Mouse (Mus musculus) cerebellum, adult 9-10 months (tissue): ENCODE results near the gene Mybpc1.

Experiments used
- DNase-seq: peaks from one replicate; pipeline ENCODE4 v3.0.0; 2022

The Mybpc1 gene

GRCm38 (mm10) chr10:88604943-88605342 is at the start of gene Mybpc1:
Gene Mybpc1, minus strand, starts transcription at chr10:88605152.
- DNase-seq: no peak

GRCm38 (mm10) chr10:88645448-88645847 is 40.5 kb upstream of the Mybpc1 start:
- no peak for DNase-seq

- DNase-seq: no peak
Observed at GRCm38 (mm10) chr10:88631330-88631953, 26.5 kb upstream of the Mybpc1 start.

GRCm38 (mm10) chr10:88630663-88631329 is 25.8 kb upstream of the Mybpc1 start:
- DNase-seq: no peak

- DNase-seq: no peak
Observed at GRCm38 (mm10) chr10:88627052-88627451, 22.1 kb upstream of the Mybpc1 start.

- DNase-seq: no peak
Observed at GRCm38 (mm10) chr10:88626176-88626575, 21.2 kb upstream of the Mybpc1 start.

- DNase-seq: no peak
Observed at GRCm38 (mm10) chr10:88624300-88624699, 19.3 kb upstream of the Mybpc1 start.

- no peak for DNase-seq
Observed at GRCm38 (mm10) chr10:88622624-88623023, 17.7 kb upstream of the Mybpc1 start.

GRCm38 (mm10) chr10:88620809-88621208 is 15.9 kb upstream of the Mybpc1 start:
- no peak for DNase-seq

- no peak for DNase-seq
Observed at GRCm38 (mm10) chr10:88613051-88613450, 8.1 kb upstream of the Mybpc1 start.

- no peak for DNase-seq
Observed at GRCm38 (mm10) chr10:88606686-88607085, 1.7 kb upstream of the Mybpc1 start.

- no peak for DNase-seq
Observed at GRCm38 (mm10) chr10:88606065-88606464, 1.1 kb upstream of the Mybpc1 start.

GRCm38 (mm10) chr10:88603773-88604172 is 1.2 kb downstream of the Mybpc1 start:
- DNase-seq: no peak

- no peak for DNase-seq
Observed at GRCm38 (mm10) chr10:88603256-88603655, 1.7 kb downstream of the Mybpc1 start.

- no peak for DNase-seq
Observed at GRCm38 (mm10) chr10:88600591-88600990, 4.4 kb downstream of the Mybpc1 start.

GRCm38 (mm10) chr10:88592316-88592715 is 12.6 kb downstream of the Mybpc1 start:
- no peak for DNase-seq

- DNase-seq: peak; percentile 36
Observed at GRCm38 (mm10) chr10:88591042-88591441, 13.9 kb downstream of the Mybpc1 start.

GRCm38 (mm10) chr10:88584469-88584868 is 20.5 kb downstream of the Mybpc1 start:
- no peak for DNase-seq

- no peak for DNase-seq
Observed at GRCm38 (mm10) chr10:88580786-88581185, 24.2 kb downstream of the Mybpc1 start.

GRCm38 (mm10) chr10:88578651-88579050 is 26.3 kb downstream of the Mybpc1 start:
- no peak for DNase-seq

- DNase-seq: no peak
Observed at GRCm38 (mm10) chr10:88574115-88574635, 30.8 kb downstream of the Mybpc1 start.

- DNase-seq: no peak
Observed at GRCm38 (mm10) chr10:88572123-88572522, 32.8 kb downstream of the Mybpc1 start.

- DNase-seq: no peak
Observed at GRCm38 (mm10) chr10:88557046-88557445, 47.9 kb downstream of the Mybpc1 start.

GRCm38 (mm10) chr10:88552738-88553137 is 52.2 kb downstream of the Mybpc1 start:
- DNase-seq: no peak
